Mouse (Mus musculus): ENCODE results near the gene Asxl1.

Asxl1 gene

GRCm38 (mm10) chr2:153412563-153412962 is 66.9 kb downstream of the Asxl1 start:
- DNase-seq (ENCODE audit: low spot score in 2 of 2): no peak

GRCm38 (mm10) chr2:153414607-153415006 is 69.0 kb downstream of the Asxl1 start:
- peak in 1 of 2 experiments; percentile 17 for DNase-seq (ENCODE audit: low spot score in 2 of 2)

GRCm38 (mm10) chr2:153417841-153418240 is 72.2 kb downstream of the Asxl1 start:
- no peak for DNase-seq (ENCODE audit: low spot score in 2 of 2)

- no peak for DNase-seq (ENCODE audit: low spot score in 2 of 2)
These were observed 72.8 kb downstream of the Asxl1 start for GRCm38 (mm10) chr2:153418381-153418780.

- DNase-seq (ENCODE audit: low spot score in 2 of 2): no peak
These were observed 75.6 kb downstream of the Asxl1 start for GRCm38 (mm10) chr2:153421233-153421632.

GRCm38 (mm10) chr2:153422051-153422450 is 76.4 kb downstream of the Asxl1 start:
- no peak for DNase-seq (ENCODE audit: low spot score in 2 of 2)

GRCm38 (mm10) chr2:153423113-153423512 is 77.5 kb downstream of the Asxl1 start:
- DNase-seq (ENCODE audit: low spot score in 2 of 2): no peak

GRCm38 (mm10) chr2:153424557-153424956 is 78.9 kb downstream of the Asxl1 start:
- no peak for DNase-seq (ENCODE audit: low spot score in 2 of 2)

- DNase-seq (ENCODE audit: low spot score in 2 of 2): no peak
These were observed 79.7 kb downstream of the Asxl1 start for GRCm38 (mm10) chr2:153425124-153425844.

- DNase-seq (ENCODE audit: low spot score in 2 of 2): no peak
These were observed 80.5 kb downstream of the Asxl1 start for GRCm38 (mm10) chr2:153425998-153426670.

GRCm38 (mm10) chr2:153426931-153427330 is 81.3 kb downstream of the Asxl1 start:
- no peak for DNase-seq (ENCODE audit: low spot score in 2 of 2)

- no peak for DNase-seq (ENCODE audit: low spot score in 2 of 2)
These were observed 82.9 kb downstream of the Asxl1 start for GRCm38 (mm10) chr2:153428485-153428884.

GRCm38 (mm10) chr2:153430571-153430970 is 84.9 kb downstream of the Asxl1 start:
- DNase-seq (ENCODE audit: low spot score in 2 of 2): no peak

- DNase-seq (ENCODE audit: low spot score in 2 of 2): no peak
These were observed 86.9 kb downstream of the Asxl1 start for GRCm38 (mm10) chr2:153432492-153432891.

- DNase-seq (ENCODE audit: low spot score in 2 of 2): no peak
These were observed 88.2 kb downstream of the Asxl1 start for GRCm38 (mm10) chr2:153433859-153434258.

GRCm38 (mm10) chr2:153434880-153435831 is 89.5 kb downstream of the Asxl1 start:
- DNase-seq (ENCODE audit: low spot score in 2 of 2): no peak

GRCm38 (mm10) chr2:153436641-153437305 is 91.1 kb downstream of the Asxl1 start:
- peak in 1 of 2 experiments; percentile 31 for DNase-seq (ENCODE audit: low spot score in 2 of 2)

- DNase-seq (ENCODE audit: low spot score in 2 of 2): no peak
These were observed 91.7 kb downstream of the Asxl1 start for GRCm38 (mm10) chr2:153437306-153437659.

- DNase-seq (ENCODE audit: low spot score in 2 of 2): no peak
These were observed 95.1 kb downstream of the Asxl1 start for GRCm38 (mm10) chr2:153440755-153441154.

- DNase-seq (ENCODE audit: low spot score in 2 of 2): no peak
These were observed 95.6 kb downstream of the Asxl1 start for GRCm38 (mm10) chr2:153441228-153441627.

GRCm38 (mm10) chr2:153442720-153443119 is 97.1 kb downstream of the Asxl1 start:
- no peak for DNase-seq (ENCODE audit: low spot score in 2 of 2)

Data from urinary bladder, postnatal 36 days (tissue).